Comparison of ENCODE assay signal across 24 mouse cellular contexts in genomic region chr7:16420493-16421118, GRCm38 (mm10). TPM values are rescaled to one million over a fixed set of nuclear protein-coding genes. Genes with fewer than 3 reads are reported as not detected.
DNase-seq lines count a peak whose midpoint lies in the region; ATAC-seq lines count a peak whose summit lies in the region.
"Had no signal": no experiment of that assay in that cellular context is flagged by ENCODE, and none has a peak within 500 bp of the region (broad histone marks: within the 10 kb centered on the region; RNA-seq: fewer than 3 reads in every experiment).

No protein-coding gene starts in this region.

- H3K27me3 ChIP-seq in intestine, embryonic 15.5 days (replicated peaks): no peaks in the 10 kb centered on the region
- H3K27me3 ChIP-seq in liver, embryonic 15.5 days: no peaks in the 10 kb centered on the region
- no peaks in the 10 kb centered on the region for H3K27me3 ChIP-seq in stomach, embryonic 16.5 days (ENCODE audit: control insufficient read depth, insufficient read depth, low read length)
- H3K27me3 ChIP-seq: CH12.LX; embryonic facial prominence, embryonic 12.5 days; lung, embryonic 15.5 days; megakaryocyte, embryonic 14.5 days; neural tube, embryonic 13.5 days had no signal

- H3K27ac ChIP-seq in intestine, embryonic 15.5 days: peak overlapping the region; percentile 27
- peak overlapping the region; percentile 19; the same call in 1 of the 2 replicates for H3K27ac ChIP-seq in liver, embryonic 15.5 days (replicated peaks)
- H3K27ac ChIP-seq in stomach, embryonic 16.5 days (ENCODE audit: low read length): peak overlapping the region; percentile 32
- H3K27ac ChIP-seq: embryonic facial prominence, embryonic 12.5 days; hindbrain, embryonic 14.5 days; left cerebral cortex, adult 2 months; lung, embryonic 15.5 days; neural tube, embryonic 13.5 days had no signal

- no peaks in the 10 kb centered on the region for H3K9me3 ChIP-seq in intestine, embryonic 15.5 days
- H3K9me3 ChIP-seq in liver, embryonic 15.5 days (replicated peaks): no peaks in the 10 kb centered on the region
- no peaks in the 10 kb centered on the region for H3K9me3 ChIP-seq in stomach, embryonic 16.5 days (replicated peaks; ENCODE audit: control insufficient read depth, low read length)
- H3K9me3 ChIP-seq: embryonic facial prominence, embryonic 12.5 days; G1E; lung, embryonic 15.5 days; megakaryocyte, embryonic 14.5 days; neural tube, embryonic 13.5 days had no signal

- H3K9ac ChIP-seq in intestine, embryonic 15.5 days: no peak overlapping the region
- no peak overlapping the region for H3K9ac ChIP-seq in liver, embryonic 15.5 days
- no peak overlapping the region for H3K9ac ChIP-seq in stomach, embryonic 16.5 days (ENCODE audit: low read length)
- H3K9ac ChIP-seq: embryonic facial prominence, embryonic 12.5 days; hindbrain, embryonic 14.5 days; lung, embryonic 15.5 days; neural tube, embryonic 13.5 days had no signal

- peaks cover 39% of the 10 kb centered on the region for H3K36me3 ChIP-seq in intestine, embryonic 15.5 days
- peaks cover 100% of the 10 kb centered on the region for H3K36me3 ChIP-seq in liver, embryonic 15.5 days (replicated peaks)
- peaks cover 55% of the 10 kb centered on the region for H3K36me3 ChIP-seq in stomach, embryonic 16.5 days (ENCODE audit: control insufficient read depth, insufficient read depth, low read length)

- WGBS in intestine, embryonic 15.5 days: 74% methylated on average over 8 of the region's 8 CpGs
- 87% methylated on average over 8 of the region's 8 CpGs for WGBS in liver, embryonic 15.5 days (ENCODE audit: insufficient replicate concordance)
- WGBS in stomach, embryonic 16.5 days: 80% methylated on average over 8 of the region's 8 CpGs

- peaks cover 10% of the 10 kb centered on the region; the same call in 1 of the 2 replicates for H3K4me1 ChIP-seq in intestine, embryonic 15.5 days (replicated peaks)
- H3K4me1 ChIP-seq in liver, embryonic 15.5 days (replicated peaks): peaks cover 34% of the 10 kb centered on the region
- H3K4me1 ChIP-seq in stomach, embryonic 16.5 days (ENCODE audit: control insufficient read depth, insufficient read depth, low read length): no peaks in the 10 kb centered on the region
- H3K4me1 ChIP-seq: embryonic facial prominence, embryonic 12.5 days; neural tube, embryonic 13.5 days had no signal

- peak; percentile 51 for DNase-seq in kidney, adult 9 months
- DNase-seq in kidney, postnatal 4 days: no peak
- no peak for DNase-seq in cerebellum, adult 18-20 months
- no peak for DNase-seq in MN1 (ENCODE audit: low spot score)
- DNase-seq: adrenal gland, postnatal 10 days; cerebellum, adult 2 months; cerebellum, postnatal 25 days; heart, postnatal 4 days; lung, postnatal 36 days; midbrain, embryonic 14.5 days; thymus, postnatal 14 days had no signal

- peak overlapping the region; percentile 27 for H3K4me2 ChIP-seq in intestine, embryonic 15.5 days (replicated peaks)
- no peak overlapping the region for H3K4me2 ChIP-seq in liver, embryonic 15.5 days
- no peak overlapping the region for H3K4me2 ChIP-seq in stomach, embryonic 16.5 days (ENCODE audit: low read depth, low read length)
- H3K4me2 ChIP-seq: embryonic facial prominence, embryonic 12.5 days; hindbrain, embryonic 14.5 days; lung, embryonic 15.5 days; neural tube, embryonic 13.5 days had no signal

- no peak overlapping the region for H3K4me3 ChIP-seq in intestine, embryonic 15.5 days (replicated peaks)
- H3K4me3 ChIP-seq in liver, embryonic 15.5 days (replicated peaks): no peak overlapping the region
- H3K4me3 ChIP-seq in stomach, embryonic 16.5 days (replicated peaks; ENCODE audit: low read length): no peak overlapping the region
- H3K4me3 ChIP-seq: embryonic facial prominence, embryonic 12.5 days; left cerebral cortex, adult 2 months; lung, embryonic 15.5 days; myocyte; neural tube, embryonic 13.5 days had no signal

- peak; percentile 91 for ATAC-seq in intestine, embryonic 15.5 days
- ATAC-seq in liver, embryonic 15.5 days (ENCODE audit: insufficient read depth): no peak
- peak; percentile 73 for ATAC-seq in stomach, embryonic 16.5 days (ENCODE audit: insufficient read depth, low FRiP score)
- ATAC-seq: inflammation-experienced regulatory T-cells, adult 6 months had no signal

RNA-seq across cellular contexts. Expression of gene Zc3h4, which starts 19.9 kb away (rescaled TPM):
- polyA plus RNA-seq in intestine, embryonic 15.5 days (2015; fragmentation: Nextera tagmentation; extraction: Ambion mirVana): 13.8 and 14.4 TPM in 2 replicates
- polyA plus RNA-seq in liver, embryonic 15.5 days (2015; fragmentation: Nextera tagmentation; extraction: Ambion mirVana): 8.0 and 10.8 TPM in 2 replicates
- 9.7 and 10.4 TPM in 2 replicates for polyA plus RNA-seq in stomach, embryonic 16.5 days (2015; fragmentation: Nextera tagmentation; extraction: Ambion mirVana)

RNA-seq across cellular contexts. Expression of gene Tmem160, which starts 32.0 kb away (rescaled TPM):
- polyA plus RNA-seq in intestine, embryonic 15.5 days (2015; fragmentation: Nextera tagmentation; extraction: Ambion mirVana): 48.9 and 54.8 TPM in 2 replicates
- 28.8 and 30.4 TPM in 2 replicates for polyA plus RNA-seq in liver, embryonic 15.5 days (2015; fragmentation: Nextera tagmentation; extraction: Ambion mirVana)
- polyA plus RNA-seq in stomach, embryonic 16.5 days (2015; fragmentation: Nextera tagmentation; extraction: Ambion mirVana): 38.4 and 44.2 TPM in 2 replicates

RNA-seq across cellular contexts. Expression of gene Sae1, which starts 33.0 kb away (rescaled TPM):
- polyA plus RNA-seq in intestine, embryonic 15.5 days (2015; fragmentation: Nextera tagmentation; extraction: Ambion mirVana): 270 and 284 TPM in 2 replicates
- 97.7 and 98.0 TPM in 2 replicates for polyA plus RNA-seq in liver, embryonic 15.5 days (2015; fragmentation: Nextera tagmentation; extraction: Ambion mirVana)
- 256 and 262 TPM in 2 replicates for polyA plus RNA-seq in stomach, embryonic 16.5 days (2015; fragmentation: Nextera tagmentation; extraction: Ambion mirVana)

RNA-seq across cellular contexts. Expression of gene Npas1, which starts 56.9 kb away (rescaled TPM):
- 0.25 and 0.38 TPM in 2 replicates for polyA plus RNA-seq in intestine, embryonic 15.5 days (2015; fragmentation: Nextera tagmentation; extraction: Ambion mirVana)
- polyA plus RNA-seq in liver, embryonic 15.5 days (2015; fragmentation: Nextera tagmentation; extraction: Ambion mirVana): 0.12 and 0.17 TPM in 2 replicates
- polyA plus RNA-seq in stomach, embryonic 16.5 days (2015; fragmentation: Nextera tagmentation; extraction: Ambion mirVana): 0.19 and 0.26 TPM in 2 replicates
- polyA plus RNA-seq: G1E had no signal
